13 mouse cellular contexts compared by ENCODE assay signal in genomic region chr9:77969192-77969953, GRCm38 (mm10).
"Had no signal": no experiment of that assay in that cellular context is flagged by ENCODE, and none has a peak within 500 bp of the region (broad histone marks: within the 10 kb centered on the region; RNA-seq: fewer than 3 reads in every experiment).

No protein-coding gene starts in this region.

- H3K36me3 ChIP-seq: limb, embryonic 12.5 days; limb, embryonic 15.5 days had no signal

- H3K9ac ChIP-seq: limb, embryonic 12.5 days; limb, embryonic 15.5 days; liver, embryonic 14.5 days; liver, postnatal 0 days had no signal

- H3K4me3 ChIP-seq: limb, embryonic 12.5 days; limb, embryonic 15.5 days had no signal

- H3K27ac ChIP-seq: limb, embryonic 12.5 days; limb, embryonic 15.5 days; liver, embryonic 14.5 days had no signal

- H3K4me2 ChIP-seq: limb, embryonic 12.5 days; limb, embryonic 15.5 days; liver, embryonic 11.5 days; midbrain, embryonic 11.5 days had no signal

- H3K9me3 ChIP-seq: limb, embryonic 12.5 days; limb, embryonic 15.5 days had no signal

- ATAC-seq: liver, postnatal 0 days had no signal

- H3K27me3 ChIP-seq: limb, embryonic 12.5 days; limb, embryonic 15.5 days had no signal

- DNase-seq: kidney, adult 9 months; kidney, postnatal 14 days; kidney, postnatal 4 days; left cerebral cortex, postnatal 4 days; liver, postnatal 0 days; midbrain, embryonic 14.5 days; thymus, adult 18-20 months; thymus, postnatal 36 days had no signal
